In the genomic region with DNA sequence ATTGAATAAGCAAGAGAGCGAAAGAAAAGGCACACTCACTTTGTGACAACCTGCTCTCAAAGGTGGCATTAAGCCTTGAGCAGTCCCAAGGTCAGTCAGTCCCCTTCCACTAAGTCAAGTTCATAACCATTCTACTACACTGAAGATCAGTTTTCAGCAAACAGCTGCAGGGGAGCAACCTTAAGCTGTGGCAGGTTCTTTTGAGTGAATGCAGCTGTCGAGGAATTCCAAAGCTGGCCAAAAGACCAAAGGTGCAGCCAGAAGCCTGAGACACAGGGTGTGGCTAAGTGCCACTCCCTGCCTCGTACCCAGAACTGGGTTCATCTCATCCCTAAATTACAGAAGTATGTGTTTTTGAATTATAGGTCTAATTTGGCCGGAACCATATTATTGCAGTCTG, we compare ENCODE assay signal across 29 mouse cellular contexts. TPM values are rescaled to one million over a fixed set of nuclear protein-coding genes. Genes with fewer than 3 reads are reported as not detected.
"Had no signal": no experiment of that assay in that cellular context is flagged by ENCODE, and none has a peak within 500 bp of the region (broad histone marks: within the 10 kb centered on the region; RNA-seq: fewer than 3 reads in every experiment).

No protein-coding gene starts in this region.

- ATAC-seq: liver, embryonic 12.5 days; midbrain, embryonic 13.5 days; midbrain, embryonic 16.5 days had no signal

- H3K9ac ChIP-seq: limb, embryonic 13.5 days; liver, embryonic 12.5 days; liver, embryonic 15.5 days; lung, embryonic 15.5 days; midbrain, embryonic 13.5 days had no signal

- H3K27me3 ChIP-seq: limb, embryonic 13.5 days; liver, embryonic 12.5 days; liver, embryonic 15.5 days; lung, embryonic 15.5 days; megakaryocyte, embryonic 14.5 days; midbrain, embryonic 13.5 days had no signal

- DNase-seq: kidney, postnatal 25 days; layer of hippocampus, adult 9-11 months; liver; lung, adult 18-20 months; lung, postnatal 10 days; lung, postnatal 36 days; thymus, adult 2 months; thymus, postnatal 14 days; thymus, postnatal 4 days had no signal

- H3K27ac ChIP-seq: kidney, postnatal 0 days; layer of hippocampus, adult 2 months; limb, embryonic 10.5 days; limb, embryonic 13.5 days; liver, embryonic 12.5 days; liver, embryonic 15.5 days; lung, embryonic 15.5 days; midbrain, embryonic 10.5 days; midbrain, embryonic 13.5 days had no signal

- H3K9me3 ChIP-seq: limb, embryonic 10.5 days; limb, embryonic 13.5 days; liver, embryonic 12.5 days; liver, embryonic 15.5 days; lung, embryonic 15.5 days; megakaryocyte, embryonic 14.5 days; midbrain, embryonic 10.5 days; midbrain, embryonic 13.5 days had no signal

- H3K4me2 ChIP-seq: limb, embryonic 13.5 days; liver, embryonic 12.5 days; liver, embryonic 15.5 days; lung, embryonic 15.5 days; midbrain, embryonic 13.5 days had no signal

- H3K4me1 ChIP-seq: limb, embryonic 10.5 days; limb, embryonic 13.5 days; liver, embryonic 12.5 days; liver, embryonic 15.5 days; lung, embryonic 15.5 days; midbrain, embryonic 10.5 days; midbrain, embryonic 13.5 days had no signal

- H3K4me3 ChIP-seq: layer of hippocampus, adult 2 months; limb, embryonic 10.5 days; limb, embryonic 13.5 days; liver, embryonic 12.5 days; liver, embryonic 15.5 days; lung, embryonic 15.5 days; megakaryocyte, embryonic 14.5 days; midbrain, embryonic 10.5 days; midbrain, embryonic 13.5 days had no signal

RNA-seq across cellular contexts. Expression of gene Lyg2, which starts 16.5 kb away (rescaled TPM):
- total RNA-seq: layer of hippocampus, adult 2 months; left cerebral cortex, adult 18-20 months; left cerebral cortex, postnatal 25 days; monocyte, adult 5-6 weeks had no signal
- polyA plus RNA-seq: kidney, postnatal 0 days; large intestine, adult 2 months; limb, embryonic 13.5 days; liver, embryonic 12.5 days; liver, embryonic 15.5 days; lung, embryonic 15.5 days; midbrain, embryonic 10.5 days; midbrain, embryonic 13.5 days; midbrain, embryonic 16.5 days; neural tube, embryonic 11.5 days; neural tube, embryonic 14.5 days; small intestine, adult 2 months; spleen, adult 2 months; stomach, embryonic 16.5 days had no signal

RNA-seq across cellular contexts. Expression of gene Lipt1, which starts 28.3 kb away (rescaled TPM):
- total RNA-seq: monocyte, adult 5-6 weeks had no signal
